Mouse (Mus musculus) layer of hippocampus, adult 8-10 months (tissue): ENCODE measurements around the gene Ankrd33b. TPM values are rescaled to one million over a fixed set of nuclear protein-coding genes. Genes with fewer than 3 reads are reported as not detected.
A peak's percentile ranks its signal among the peaks of the same experiment; 100 is the strongest.

ENCODE experiments used
- DNase-seq, 2 experiments: peaks; one replicate each; pipeline ENCODE4 v3.0.0; 2022; ENCODE audit warnings: low spot score in 2 of 2
- total RNA-seq, 4 experiments: library from RNA; stranded (reverse); gene quantifications; 2 replicates each; pipeline ENCODE4 v1.2.4; 2022

Ankrd33b gene
- total RNA-seq, 4 experiments from 2014 or later: 60.2 to 64.2 (median 61.8) TPM

GRCm38 (mm10) chr15:31265845-31266244 is 101.7 kb downstream of the Ankrd33b start:
- no peak for DNase-seq

- no peak for DNase-seq
These were observed 102.1 kb downstream of the Ankrd33b start for GRCm38 (mm10) chr15:31265404-31265803.

- DNase-seq: peak; percentile 74 to 85
These were observed 102.7 kb downstream of the Ankrd33b start for GRCm38 (mm10) chr15:31264827-31265226.

- no peak for DNase-seq
These were observed 105.2 kb downstream of the Ankrd33b start for GRCm38 (mm10) chr15:31262361-31262760.

GRCm38 (mm10) chr15:31261094-31261493 is 106.4 kb downstream of the Ankrd33b start:
- DNase-seq: no peak

GRCm38 (mm10) chr15:31258693-31259439 is 108.7 kb downstream of the Ankrd33b start:
- no peak for DNase-seq

- DNase-seq: no peak
These were observed 109.4 kb downstream of the Ankrd33b start for GRCm38 (mm10) chr15:31258029-31258692.

- DNase-seq: no peak
These were observed 110.2 kb downstream of the Ankrd33b start for GRCm38 (mm10) chr15:31257329-31257728.

GRCm38 (mm10) chr15:31255762-31256161 is 111.8 kb downstream of the Ankrd33b start:
- DNase-seq: no peak

GRCm38 (mm10) chr15:31254939-31255535 is 112.5 kb downstream of the Ankrd33b start:
- DNase-seq: no peak

GRCm38 (mm10) chr15:31253963-31254362 is 113.6 kb downstream of the Ankrd33b start:
- DNase-seq: no peak

GRCm38 (mm10) chr15:31253380-31253779 is 114.1 kb downstream of the Ankrd33b start:
- DNase-seq: no peak

- no peak for DNase-seq
These were observed 114.8 kb downstream of the Ankrd33b start for GRCm38 (mm10) chr15:31252590-31253311.

GRCm38 (mm10) chr15:31251189-31251588 is 116.3 kb downstream of the Ankrd33b start:
- DNase-seq: no peak

GRCm38 (mm10) chr15:31250676-31251075 is 116.8 kb downstream of the Ankrd33b start:
- no peak for DNase-seq

GRCm38 (mm10) chr15:31250027-31250426 is 117.5 kb downstream of the Ankrd33b start:
- no peak for DNase-seq

GRCm38 (mm10) chr15:31248882-31249281 is 118.6 kb downstream of the Ankrd33b start:
- DNase-seq: no peak

- no peak for DNase-seq
These were observed 120.5 kb downstream of the Ankrd33b start for GRCm38 (mm10) chr15:31247035-31247434.

- no peak for DNase-seq
These were observed 121.6 kb downstream of the Ankrd33b start for GRCm38 (mm10) chr15:31245934-31246333.

GRCm38 (mm10) chr15:31244696-31245445 is 122.7 kb downstream of the Ankrd33b start:
- DNase-seq: no peak

GRCm38 (mm10) chr15:31243260-31243659 is 124.3 kb downstream of the Ankrd33b start:
- no peak for DNase-seq
